Mouse (Mus musculus): Measurements from ENCODE around the gene Mapt.

DNA sequence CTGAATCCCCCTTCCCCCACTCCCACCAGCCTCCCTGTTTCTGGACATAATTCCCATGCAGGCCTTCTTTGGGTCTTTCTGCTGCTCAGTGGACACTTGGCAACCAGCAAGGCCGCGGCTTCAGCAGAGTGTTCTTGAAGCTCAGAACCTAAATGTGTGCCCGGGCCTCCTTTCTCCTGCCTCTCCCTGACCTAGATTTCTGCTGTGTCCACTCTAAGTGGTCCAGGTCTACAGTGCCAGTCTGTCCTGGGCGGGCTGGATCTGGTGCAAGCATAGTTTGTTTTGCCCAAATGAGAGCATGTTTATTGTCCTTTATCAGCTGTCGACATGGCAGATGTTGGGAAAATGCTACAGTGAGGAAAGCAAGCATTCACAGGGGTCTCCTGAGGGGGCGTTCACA lies 40.7 kb downstream of the Mapt start:
- TF ChIP-seq POLR2A (IDR thresholded peaks at IDR 0.05; ENCODE audit: borderline replicate concordance, extremely low read depth, low read depth, low read length): no peak
- TF ChIP-seq CTCF (IDR thresholded peaks at IDR 0.05; ENCODE audit: insufficient read depth, low read length): no peak
